Mouse (Mus musculus): ENCODE results near the gene Gabrr1.
A peak's percentile ranks its signal among the peaks of the same experiment; 100 is the strongest.
"Not testable (repeated sequence)": the region's sequence is repeated elsewhere in the genome, so short reads cannot be mapped to it uniquely, and the experiment has no call there.

Gene Gabrr1

GRCm38 (mm10) chr4:33132221-33132620 lies at the start of gene Gabrr1:
Gene Gabrr1 (plus strand): TSS chr4:33132521.
- no peak for DNase-seq (ENCODE audit: low spot score)

DNA sequence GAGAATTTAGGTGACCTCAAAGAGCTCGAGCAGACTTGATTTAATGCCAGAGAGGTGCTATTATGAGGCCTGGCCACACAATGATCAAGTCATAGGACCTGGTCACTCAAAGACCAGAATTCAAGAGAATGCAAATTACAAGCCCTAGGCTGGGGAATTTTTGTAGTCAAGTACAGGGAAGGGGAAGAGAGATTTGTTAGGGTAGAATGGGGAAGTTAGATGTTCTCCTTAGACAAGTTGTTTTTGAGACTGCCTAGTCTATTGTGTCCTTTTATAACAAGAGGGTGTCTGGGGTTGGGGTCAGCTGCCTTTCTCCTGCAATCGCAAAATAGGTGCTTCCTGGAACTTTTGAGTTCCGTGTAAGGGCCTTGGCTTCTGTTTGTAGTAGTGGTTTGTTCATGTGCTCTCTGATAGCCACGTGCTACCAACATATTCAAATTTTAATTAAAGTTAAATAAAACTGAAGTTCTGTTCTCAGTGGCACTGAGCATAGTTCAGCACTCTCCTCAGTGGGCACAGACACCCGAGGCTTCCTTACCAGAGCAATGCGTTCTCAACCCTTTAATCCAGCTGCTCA lies 33.1 kb upstream of the Gabrr1 start:
- DNase-seq (ENCODE audit: low spot score), result no peak

DNA sequence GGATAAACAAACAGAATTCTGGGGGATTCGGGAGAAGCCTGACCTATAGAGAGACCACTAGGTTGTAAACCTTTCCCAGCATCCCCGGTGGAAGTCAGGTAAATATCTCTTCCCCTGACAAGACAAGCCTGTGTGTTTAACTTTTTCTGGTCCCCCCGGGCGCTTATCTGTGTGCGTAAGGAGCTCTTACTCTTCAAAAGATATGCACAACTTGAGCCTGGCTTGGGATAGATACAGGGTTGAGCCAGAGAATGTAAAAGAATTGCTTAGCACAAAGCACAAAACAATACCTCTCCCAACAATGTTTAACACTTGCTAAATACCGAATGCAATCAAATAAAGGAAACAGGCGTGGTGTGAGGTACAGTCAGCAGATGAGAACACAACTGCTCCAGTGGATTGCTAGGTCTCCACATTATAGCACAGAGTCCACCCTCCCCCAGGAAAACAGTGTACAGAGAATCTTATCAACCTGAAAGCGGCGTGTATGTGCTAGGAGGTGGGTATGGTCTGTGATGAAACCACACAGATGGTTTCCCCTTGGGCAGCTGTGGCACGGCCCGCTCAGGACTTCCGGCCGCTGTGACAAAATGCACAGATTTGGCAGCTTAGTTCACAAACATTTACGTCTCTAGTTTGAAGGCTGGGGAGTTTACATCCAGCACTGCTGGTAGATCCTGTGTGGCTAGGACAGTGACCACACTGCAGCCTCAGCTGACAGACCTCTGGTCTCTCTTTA lies 22.4 kb upstream of the Gabrr1 start:
- no peak for DNase-seq (ENCODE audit: low spot score)

DNA sequence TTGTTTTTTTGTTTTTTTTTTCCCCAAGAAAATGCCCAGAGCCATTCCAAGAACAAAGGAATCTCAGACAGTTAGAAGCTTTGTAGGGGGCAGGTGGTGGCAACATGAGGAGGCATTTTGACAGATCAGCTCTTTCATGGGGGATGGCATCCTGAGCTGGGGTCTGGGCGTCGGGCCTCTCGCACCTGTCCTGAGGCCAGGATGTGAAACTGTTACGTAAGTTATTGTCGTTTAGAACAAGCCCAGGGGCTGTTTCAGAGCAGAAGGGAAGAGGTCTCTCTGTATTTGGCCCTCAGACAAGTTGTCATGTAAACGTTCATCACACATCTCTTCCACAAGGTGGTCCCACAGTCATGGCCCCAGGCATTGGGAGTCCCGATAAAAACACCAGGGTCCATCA lies 21.5 kb upstream of the Gabrr1 start:
- no peak for DNase-seq (ENCODE audit: low spot score)

DNA sequence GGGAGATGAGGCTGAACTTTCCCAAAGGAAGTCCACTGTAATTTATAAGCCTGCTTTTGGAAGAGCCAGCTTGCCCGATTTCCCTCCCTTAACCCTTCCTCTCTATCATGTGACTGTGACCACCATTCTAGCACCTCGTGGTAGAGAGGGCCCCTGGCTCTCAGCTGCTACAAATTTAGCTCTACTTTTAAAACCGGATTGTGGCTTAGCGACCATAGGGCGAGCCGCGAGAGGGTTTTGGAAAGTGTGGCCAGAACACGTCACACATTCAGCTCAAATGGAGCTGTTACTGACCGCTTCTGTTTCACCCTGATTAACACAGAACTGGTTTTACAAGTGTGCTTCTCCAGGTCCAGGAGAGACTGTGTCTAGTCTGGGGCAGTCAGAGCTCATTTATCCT lies 21.0 kb upstream of the Gabrr1 start:
- no peak for DNase-seq (ENCODE audit: low spot score)

DNA sequence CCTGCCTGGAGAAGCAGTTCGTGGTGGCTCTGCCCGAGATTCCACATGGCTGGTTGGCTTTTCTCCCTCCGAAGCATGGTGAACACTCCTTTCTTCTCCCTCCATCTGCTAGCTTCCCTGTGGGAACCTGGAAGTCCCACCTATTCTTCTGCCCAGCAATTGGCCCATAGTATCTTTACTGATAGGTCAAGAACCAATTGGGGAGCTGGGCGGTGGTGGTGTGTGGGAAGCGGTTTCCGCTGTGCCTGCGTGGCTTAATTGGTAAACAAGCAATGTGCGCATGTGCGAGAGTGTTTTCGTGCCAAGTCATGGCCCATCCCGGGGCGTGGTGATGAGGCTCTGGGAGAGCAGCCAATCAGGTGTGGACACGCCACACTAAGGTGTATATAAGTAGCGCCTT lies 19.5 kb upstream of the Gabrr1 start:
- not testable (repeated sequence) for DNase-seq (ENCODE audit: low spot score)

- DNase-seq (ENCODE audit: low spot score), result peak; percentile 31
Observed at GRCm38 (mm10) chr4:33119118-33119517, 13.2 kb upstream of the Gabrr1 start.

- DNase-seq (ENCODE audit: low spot score), result peak; percentile 30
Observed at GRCm38 (mm10) chr4:33124493-33124892, 7.8 kb upstream of the Gabrr1 start.

GRCm38 (mm10) chr4:33125409-33126084 lies 6.8 kb upstream of the Gabrr1 start:
- DNase-seq (ENCODE audit: low spot score), result no peak

DNA sequence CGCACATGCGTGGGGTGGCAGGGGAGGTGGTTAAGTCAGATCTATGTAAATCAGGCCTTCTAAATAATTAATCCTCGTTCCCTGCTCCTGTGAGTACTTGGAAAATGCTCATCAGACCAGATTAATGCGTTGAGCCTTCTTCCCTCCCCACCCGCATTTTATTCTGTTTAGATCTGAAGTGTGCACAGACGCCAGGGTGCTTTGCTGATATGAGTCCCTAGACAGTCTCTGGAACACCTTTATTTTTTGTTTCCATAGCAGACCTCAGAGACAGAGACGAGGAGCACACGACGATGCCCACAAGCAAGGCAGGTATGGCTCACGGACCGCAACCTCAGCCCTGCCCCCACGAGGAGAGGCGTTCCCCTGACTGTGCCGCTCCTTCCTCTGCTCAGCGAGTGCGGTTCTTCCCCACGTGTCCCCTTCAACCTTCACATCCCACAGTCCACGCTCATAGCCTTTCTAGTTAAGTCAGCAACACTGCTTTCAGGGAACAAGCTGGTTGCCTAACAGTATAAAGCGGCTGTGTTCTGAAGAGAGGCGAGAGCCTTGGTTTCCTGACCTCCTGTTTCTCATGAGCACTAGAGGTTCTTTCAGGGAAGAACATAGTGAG lies 14.5 kb downstream of the Gabrr1 start:
- DNase-seq (ENCODE audit: low spot score), result no peak

DNA sequence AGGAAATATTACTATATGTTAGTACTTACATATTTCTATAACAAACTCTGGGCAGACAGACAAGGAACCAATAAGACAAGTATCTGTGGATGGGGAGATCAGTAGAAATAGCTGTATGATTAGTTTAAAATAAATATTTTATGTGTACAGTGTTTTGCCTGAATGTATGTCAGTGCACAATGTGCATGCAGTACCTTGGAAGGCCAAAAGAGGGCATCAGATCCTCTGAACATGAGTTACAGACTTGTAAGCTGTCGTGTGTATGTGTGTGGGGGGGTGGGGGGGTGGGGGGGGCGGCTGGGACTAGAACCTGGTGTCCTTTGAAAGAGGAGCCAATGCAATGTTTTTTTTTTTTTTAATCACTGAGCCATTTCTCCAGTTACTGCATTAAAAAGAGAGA lies 15.5 kb downstream of the Gabrr1 start:
- no peak for DNase-seq (ENCODE audit: low spot score)

DNA sequence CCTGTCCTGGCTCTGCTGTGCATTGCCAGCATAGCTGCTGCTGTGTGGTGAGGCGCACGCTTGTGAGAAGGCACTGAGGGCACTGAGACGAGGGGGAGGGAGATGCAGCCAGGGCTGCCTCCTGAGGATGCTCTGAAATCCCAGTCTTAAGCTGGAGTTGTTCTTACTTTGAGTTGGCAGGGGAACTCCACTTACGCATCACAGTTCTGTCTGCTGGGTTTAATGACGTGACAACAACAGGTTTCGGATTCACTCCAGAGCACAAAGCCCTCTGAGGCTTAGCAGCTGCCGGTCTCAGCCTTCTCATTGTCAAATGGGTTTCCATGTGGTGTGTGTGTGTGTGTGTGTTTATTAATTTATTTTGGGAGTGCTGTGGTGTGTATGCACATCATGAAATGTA lies 16.8 kb downstream of the Gabrr1 start:
- DNase-seq (ENCODE audit: low spot score), result no peak

DNA sequence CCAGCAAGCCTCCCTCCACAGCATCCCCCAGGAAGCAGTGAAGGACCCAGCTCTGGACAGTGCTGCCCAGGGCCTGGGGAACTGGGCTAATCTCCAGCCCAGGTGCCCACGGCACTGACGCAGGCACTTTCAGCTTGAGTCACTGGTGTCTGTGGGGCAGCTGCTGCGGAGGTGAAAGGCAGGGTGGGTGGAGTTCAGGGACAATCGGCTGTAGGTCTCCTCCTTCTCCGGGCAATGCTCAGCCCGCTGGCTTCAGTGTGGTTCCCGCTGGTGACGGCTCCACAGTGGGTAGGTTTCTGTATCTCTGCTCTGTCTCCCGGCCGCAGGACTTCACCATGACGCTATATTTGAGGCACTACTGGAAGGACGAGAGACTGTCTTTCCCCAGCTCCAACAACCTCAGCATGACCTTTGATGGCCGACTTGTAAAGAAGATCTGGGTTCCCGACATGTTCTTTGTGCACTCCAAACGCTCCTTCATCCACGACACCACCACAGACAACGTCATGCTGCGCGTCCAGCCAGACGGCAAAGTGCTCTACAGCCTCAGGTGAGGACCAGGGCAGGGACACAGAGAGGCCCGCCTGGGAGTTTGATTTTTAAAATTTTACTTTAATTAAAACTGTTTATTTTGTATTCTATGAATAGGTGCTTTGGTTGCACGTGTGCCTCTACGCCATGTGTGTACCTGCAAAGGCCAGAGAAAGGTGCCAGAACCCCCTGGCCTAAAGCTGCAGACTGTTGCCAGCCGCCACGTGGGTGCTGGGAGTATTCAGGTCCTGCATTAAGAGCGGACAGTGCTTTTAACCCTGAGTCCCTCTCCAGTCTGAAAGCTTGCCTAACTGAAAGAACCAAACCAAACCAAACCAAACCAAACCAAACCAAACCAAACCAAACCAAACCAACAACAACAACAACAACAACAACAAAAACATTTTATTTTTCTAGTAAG lies 20.0 kb downstream of the Gabrr1 start:
- no peak for DNase-seq (ENCODE audit: low spot score)

DNA sequence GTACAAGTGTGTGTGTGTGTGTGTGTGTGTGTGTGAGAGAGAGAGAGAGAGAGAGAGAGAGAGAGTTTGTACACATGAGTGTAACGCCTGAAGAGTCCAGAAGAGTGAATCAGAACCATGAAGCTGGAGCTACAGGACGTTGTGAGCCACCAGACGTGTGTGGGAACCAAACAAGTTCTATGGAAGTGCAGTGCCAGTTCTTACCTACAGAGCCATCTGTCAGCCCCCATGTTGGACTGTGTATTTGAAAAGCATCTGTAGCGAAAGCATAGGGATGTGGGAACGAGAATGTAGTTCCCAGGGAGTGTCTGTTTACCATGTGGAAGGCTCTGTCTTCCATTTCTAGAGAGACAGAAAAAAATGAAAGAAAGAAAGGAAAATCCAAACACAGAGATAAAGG lies 51.2 kb downstream of the Gabrr1 start:
- DNase-seq (ENCODE audit: low spot score), result no peak

GRCm38 (mm10) chr4:33188164-33188563 lies 55.8 kb downstream of the Gabrr1 start:
- peak; percentile 56 for DNase-seq (ENCODE audit: low spot score)

DNA sequence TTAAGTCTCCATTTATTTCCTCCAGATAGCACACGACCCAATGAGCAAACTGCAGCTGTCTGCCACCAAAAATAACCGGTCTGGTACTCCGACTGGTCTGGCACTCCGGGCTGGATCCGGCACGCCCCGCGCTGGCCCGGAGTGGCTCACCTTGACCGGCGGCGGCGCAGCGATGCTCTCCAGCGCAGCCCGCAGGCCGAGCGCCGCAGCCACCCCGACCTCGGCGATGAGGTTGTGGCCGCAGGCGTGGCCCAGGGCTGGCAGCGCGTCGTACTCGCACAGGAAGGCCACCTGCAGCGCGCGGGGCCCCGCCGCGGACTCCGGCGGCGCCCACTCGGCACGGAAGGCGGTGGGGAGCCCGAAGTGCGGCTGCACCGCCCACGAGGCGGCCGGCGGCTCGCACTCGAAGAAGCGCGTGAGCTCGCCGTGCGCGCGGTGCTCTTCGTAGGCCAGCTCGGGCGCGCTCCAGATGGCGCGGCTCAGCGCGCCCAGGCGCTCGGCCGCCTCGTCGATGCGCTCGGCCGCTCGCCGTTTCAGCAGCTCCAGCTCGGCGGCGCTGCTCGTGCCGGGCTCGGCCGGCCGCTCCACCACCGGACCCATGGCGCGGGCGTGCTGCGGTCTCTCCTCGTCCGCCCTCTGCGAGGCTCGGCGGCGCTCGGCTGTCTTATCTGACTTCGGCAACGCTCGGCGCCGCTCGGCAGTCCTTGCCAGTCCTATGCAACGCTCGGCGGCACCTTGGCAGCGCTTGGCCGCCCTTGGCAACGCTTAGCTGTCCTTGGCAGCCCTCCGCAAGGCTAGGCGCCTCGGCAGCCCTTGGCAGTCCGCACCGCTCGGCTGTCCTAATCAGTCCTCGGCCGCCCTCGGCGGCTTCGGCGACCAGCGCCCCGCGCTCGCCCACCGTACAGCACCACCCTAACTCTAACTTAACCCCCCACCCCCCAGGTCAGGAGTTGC lies 56.7 kb downstream of the Gabrr1 start:
- DNase-seq (ENCODE audit: low spot score), result peak; percentile 96

GRCm38 (mm10) chr4:33189735-33190036 lies 57.4 kb downstream of the Gabrr1 start, which contains the start of gene Pm20d2:
Gene Pm20d2 (minus strand): TSS chr4:33189737.
- no peak for DNase-seq (ENCODE audit: low spot score)

DNA sequence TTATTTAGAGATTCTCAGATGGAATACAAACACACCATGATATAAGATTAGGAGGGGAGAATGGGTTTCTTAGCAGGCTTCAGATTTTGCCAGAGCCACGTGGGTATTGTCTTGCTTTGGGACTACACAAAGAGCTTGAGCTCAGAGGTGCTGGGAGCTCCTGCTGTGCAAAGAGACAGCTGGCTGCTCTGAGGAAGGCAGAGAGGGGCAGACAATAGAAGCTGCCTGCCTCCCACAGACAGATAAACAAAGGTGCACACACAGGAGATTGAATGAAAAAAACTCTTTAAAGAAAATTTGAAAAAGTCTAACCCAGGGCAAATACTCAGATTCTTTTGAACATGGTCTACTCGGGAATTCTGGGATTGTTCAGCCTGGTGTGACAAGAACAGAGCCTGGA lies 65.8 kb downstream of the Gabrr1 start:
- DNase-seq (ENCODE audit: low spot score), result no peak

DNA sequence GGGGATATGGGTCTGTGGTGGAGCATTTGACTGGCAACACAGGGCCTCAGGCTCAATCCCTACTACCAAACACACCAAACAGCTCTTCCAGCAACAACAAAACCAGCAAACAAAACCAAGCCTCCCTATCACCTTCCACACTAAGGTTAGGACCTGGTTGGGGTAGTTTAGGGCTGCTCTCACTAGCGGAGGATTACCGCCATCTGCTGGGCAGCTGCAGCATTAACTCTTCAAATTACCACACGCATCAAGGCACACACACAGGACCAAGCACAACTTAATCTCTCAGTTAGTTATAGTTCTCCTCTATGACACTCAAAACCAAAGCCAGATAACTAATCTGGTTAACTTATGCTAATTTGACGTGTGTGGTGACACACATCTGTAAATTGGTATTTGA lies 72.4 kb downstream of the Gabrr1 start:
- peak; percentile 62 for DNase-seq (ENCODE audit: low spot score)

- DNase-seq (ENCODE audit: low spot score), result no peak
Observed at GRCm38 (mm10) chr4:33207551-33207950, 75.2 kb downstream of the Gabrr1 start.

All from ovary, postnatal 36 days (tissue).